Mouse (Mus musculus): ENCODE results near the gene Chrna7.

Chrna7 gene

GRCm38 (mm10) chr7:63212084-63212723 lies at the start of gene Chrna7:
Gene Chrna7 (minus strand): TSS chr7:63212569.
- DNase-seq = peak; percentile 85

- no peak for DNase-seq
These were observed 37.0 kb upstream of the Chrna7 start for GRCm38 (mm10) chr7:63249404-63249803.

GRCm38 (mm10) chr7:63237852-63238516 lies 25.6 kb upstream of the Chrna7 start:
- DNase-seq = peak; percentile 68

- no peak for DNase-seq
These were observed 12.9 kb upstream of the Chrna7 start for GRCm38 (mm10) chr7:63225066-63225780.

GRCm38 (mm10) chr7:63211641-63212083 lies 707 bp downstream of the Chrna7 start:
- no peak for DNase-seq

- DNase-seq = no peak
These were observed 2.9 kb downstream of the Chrna7 start for GRCm38 (mm10) chr7:63209501-63209900.

GRCm38 (mm10) chr7:63207137-63207536 lies 5.2 kb downstream of the Chrna7 start:
- DNase-seq = no peak

GRCm38 (mm10) chr7:63195560-63195959 lies 16.8 kb downstream of the Chrna7 start:
- DNase-seq = no peak

GRCm38 (mm10) chr7:63189647-63190534 lies 22.5 kb downstream of the Chrna7 start:
- no peak for DNase-seq

- DNase-seq = no peak
These were observed 42.1 kb downstream of the Chrna7 start for GRCm38 (mm10) chr7:63170063-63170787.

- no peak for DNase-seq
These were observed 47.8 kb downstream of the Chrna7 start for GRCm38 (mm10) chr7:63164617-63165016.

- no peak for DNase-seq
These were observed 50.0 kb downstream of the Chrna7 start for GRCm38 (mm10) chr7:63162272-63162864.

GRCm38 (mm10) chr7:63153239-63153638 lies 59.1 kb downstream of the Chrna7 start:
- DNase-seq = no peak

GRCm38 (mm10) chr7:63148740-63149139 lies 63.6 kb downstream of the Chrna7 start:
- no peak for DNase-seq

- peak; percentile 21 for DNase-seq
These were observed 64.0 kb downstream of the Chrna7 start for GRCm38 (mm10) chr7:63148321-63148720.

- no peak for DNase-seq
These were observed 89.8 kb downstream of the Chrna7 start for GRCm38 (mm10) chr7:63122547-63122946.

GRCm38 (mm10) chr7:63113671-63114070 lies 98.7 kb downstream of the Chrna7 start:
- DNase-seq = no peak

GRCm38 (mm10) chr7:63113252-63113651 lies 99.1 kb downstream of the Chrna7 start:
- DNase-seq = no peak

- DNase-seq = no peak
These were observed 103.0 kb downstream of the Chrna7 start for GRCm38 (mm10) chr7:63109348-63109747.

- DNase-seq = no peak
These were observed 126.4 kb downstream of the Chrna7 start for GRCm38 (mm10) chr7:63085954-63086353.

GRCm38 (mm10) chr7:63084351-63085003 lies 127.9 kb downstream of the Chrna7 start:
- DNase-seq = no peak

All from cerebellum, adult 8-10 months (tissue).